In genomic region chr11:26210582-26211180, GRCm38 (mm10) we compare ENCODE assay signal across 8 mouse cellular contexts. TPM values are rescaled to one million over a fixed set of nuclear protein-coding genes. Genes with fewer than 3 reads are reported as not detected.
A peak's percentile ranks its signal among the peaks of the same experiment; 100 is the strongest.
DNase-seq lines count a peak whose midpoint lies in the region; ATAC-seq and TF ChIP-seq lines count a peak whose summit lies in the region.

5730522E02Rik (minus strand) TSS chr11:26210763.

- TF ChIP-seq CTCF in gastrocnemius, adult 2 months (IDR thresholded peaks at IDR 0.05): no peak
- TF ChIP-seq CTCF in hindbrain, postnatal 0 days (IDR thresholded peaks at IDR 0.05; ENCODE audit: low read depth): no peak

- H3K9me3 ChIP-seq in embryonic facial prominence, embryonic 13.5 days: no peaks in the 10 kb centered on the region
- no peaks in the 10 kb centered on the region for H3K9me3 ChIP-seq in hindbrain, postnatal 0 days (ENCODE audit: low read length)

- WGBS in embryonic facial prominence, embryonic 13.5 days: 2% methylated on average over 31 of the region's 31 CpGs
- 2% methylated on average over 31 of the region's 31 CpGs for WGBS in hindbrain, postnatal 0 days

- ATAC-seq in embryonic facial prominence, embryonic 13.5 days (ENCODE audit: insufficient number of reproducible peaks, insufficient read depth, low FRiP score, low TSS enrichment, low read depth): peak; percentile 53
- ATAC-seq in hindbrain, postnatal 0 days: no peak; the same call in 1 of the 2 replicates
- peak; percentile 16 for ATAC-seq in megakaryocyte-erythroid progenitor cell, adult 5-6 weeks (replicated peaks; ENCODE audit: low FRiP score, low TSS enrichment, poor library complexity, severe bottlenecking)
- no peak for ATAC-seq in monocyte, adult 5-6 weeks (replicated peaks; ENCODE audit: insufficient number of reproducible peaks, low FRiP score, low TSS enrichment, poor library complexity, severe bottlenecking)

- 0 out of 2 replicates have a peak, but pooled peaks cover 6% of the 10 kb centered on the region for H3K4me1 ChIP-seq in embryonic facial prominence, embryonic 13.5 days
- no peaks in the 10 kb centered on the region for H3K4me1 ChIP-seq in hindbrain, postnatal 0 days (ENCODE audit: insufficient read depth, low read length)

- peak within 1 kb of the TSS; percentile 72 for H3K4me2 ChIP-seq in embryonic facial prominence, embryonic 13.5 days
- H3K4me2 ChIP-seq in hindbrain, postnatal 0 days (ENCODE audit: low read depth, low read length): peak within 1 kb of the TSS; percentile 86

- H3K9ac ChIP-seq in embryonic facial prominence, embryonic 13.5 days: peak within 1 kb of the TSS; percentile 92
- H3K9ac ChIP-seq in hindbrain, postnatal 0 days (replicated peaks; ENCODE audit: low read length): peak within 1 kb of the TSS; percentile 85

- no peaks in the 10 kb centered on the region for H3K36me3 ChIP-seq in embryonic facial prominence, embryonic 13.5 days
- no peaks in the 10 kb centered on the region for H3K36me3 ChIP-seq in hindbrain, postnatal 0 days (ENCODE audit: insufficient read depth, low read length)

- intact Hi-C loops in gastrocnemius, adult 2 months (cut with DNase I): no loop called here

- peak within 1 kb of the TSS; percentile 70 for H3K27ac ChIP-seq in gastrocnemius, adult 2 months
- H3K27ac ChIP-seq in embryonic facial prominence, embryonic 13.5 days: peak within 1 kb of the TSS; percentile 98
- peak within 1 kb of the TSS; percentile 95 for H3K27ac ChIP-seq in hindbrain, postnatal 0 days

- no peak for DNase-seq in gastrocnemius, adult 2 months
- DNase-seq in gastrocnemius, adult 18-20 months (ENCODE audit: low spot score): no peak
- peak; percentile 71 for DNase-seq in A20 (ENCODE audit: low read depth, low spot score)
- peak; percentile 9 for DNase-seq in hindbrain, postnatal 0 days (ENCODE audit: low spot score)
- DNase-seq in spleen, adult 12 weeks (ENCODE audit: low spot score): no peak

- no peaks in the 10 kb centered on the region for H3K27me3 ChIP-seq in embryonic facial prominence, embryonic 13.5 days
- H3K27me3 ChIP-seq in hindbrain, postnatal 0 days (ENCODE audit: insufficient read depth, low read length): no peaks in the 10 kb centered on the region

- peak within 1 kb of the TSS; percentile 81 for H3K4me3 ChIP-seq in gastrocnemius, adult 2 months
- peak within 1 kb of the TSS; percentile 65 for H3K4me3 ChIP-seq in embryonic facial prominence, embryonic 13.5 days
- H3K4me3 ChIP-seq in hindbrain, postnatal 0 days (ENCODE audit: low read length): peak within 1 kb of the TSS; percentile 76

RNA-seq across cellular contexts. Expression of gene 5730522E02Rik, which starts in this region (rescaled TPM):
- total RNA-seq in gastrocnemius, adult 2 months (2021): not detected
- total RNA-seq in gastrocnemius, adult 18-20 months (2021): not detected
- 7.8 and 8.7 TPM in 2 replicates for polyA plus RNA-seq in embryonic facial prominence, embryonic 13.5 days (2015; fragmentation: Nextera tagmentation; extraction: Ambion mirVana)
- 2.5 and 5.4 TPM in 2 replicates for total RNA-seq in hindbrain, postnatal 0 days (2014; rRNA removed)
- 11.6 and 12.4 TPM in 2 replicates for polyA plus RNA-seq in hindbrain, postnatal 0 days (2015; fragmentation: Nextera tagmentation; extraction: Ambion mirVana)
- total RNA-seq in megakaryocyte-erythroid progenitor cell, adult 5-6 weeks (2014; fragmentation: Nextera tagmentation): 6.5 TPM in 1 of 2 replicates, not detected in the other
- total RNA-seq in megakaryocyte-erythroid progenitor cell, adult 5-6 weeks (2017): not detected in 2 replicates
- total RNA-seq in monocyte, adult 5-6 weeks (2017): not detected in 3 replicates

Comparison
In these comparisons a context has a peak if more than half of its experiments do, and no peak if none do; other contexts are left out.
1. DNase-seq: peak in A20 (single experiment) and hindbrain, postnatal 0 days (single experiment); none in gastrocnemius, adult 2 months (single experiment), gastrocnemius, adult 18-20 months (single experiment) and spleen, adult 12 weeks (single experiment).
2. ATAC-seq: peak in embryonic facial prominence, embryonic 13.5 days (single experiment) and megakaryocyte-erythroid progenitor cell, adult 5-6 weeks (single experiment); none in hindbrain, postnatal 0 days (single experiment) and monocyte, adult 5-6 weeks (single experiment).
3. Peak in every context shown above with its lines, with median percentiles within 50 percentile points of each other: H3K27ac ChIP-seq and H3K4me3 ChIP-seq.